Mouse (Mus musculus) forebrain, embryonic 12.5 days (tissue): ENCODE results near the gene Haus3. TPM values are rescaled to one million over a fixed set of nuclear protein-coding genes. Genes with fewer than 3 reads are reported as not detected.

Experiments
- ATAC-seq: fragments of 200-750 bp; cut with Nextera tagmentation; 2 replicates; pipeline ENCODE4 v1.8.0; 2017; ENCODE audit warnings: moderate TSS enrichment; ENCODE audit not compliant: low FRiP score
- H3K27ac ChIP-seq: fragments of 300-500 bp; sonication (generic); 2 replicates; pipeline ENCODE4 v1.5.1; 2016; ENCODE audit warnings: mild to moderate bottlenecking
- H3K27me3 ChIP-seq: fragments of 300-500 bp; sonication (generic); 2 replicates; pipeline ENCODE4 v1.6.1; 2016; ENCODE audit warnings: mild to moderate bottlenecking
- H3K36me3 ChIP-seq: fragments of 300-500 bp; sonication (generic); replicated peaks from 2 replicates; pipeline ENCODE4 v1.6.1; 2016; ENCODE audit warnings: mild to moderate bottlenecking
- H3K4me1 ChIP-seq: fragments of 300-500 bp; sonication (generic); 2 replicates; pipeline ENCODE4 v1.6.1; 2016
- H3K4me2 ChIP-seq: fragments of 300-500 bp; sonication (generic); 2 replicates; pipeline ENCODE4 v1.6.1; 2016; ENCODE audit warnings: mild to moderate bottlenecking, moderate library complexity
- H3K4me3 ChIP-seq: fragments of 300-500 bp; sonication (generic); replicated peaks from 2 replicates; pipeline ENCODE4 v1.5.1; 2016; ENCODE audit warnings: mild to moderate bottlenecking
- H3K9ac ChIP-seq: fragments of 300-500 bp; sonication (generic); 2 replicates; pipeline ENCODE4 v1.6.1; 2016; ENCODE audit warnings: mild to moderate bottlenecking
- H3K9me3 ChIP-seq: fragments of 300-500 bp; sonication (generic); 2 replicates; pipeline ENCODE4 v1.6.1; 2016
- WGBS: fragments of 180-500 bp; shearing (Covaris S2); methylation state at CpG from one replicate; pipeline ENCODE4 v1.1.7; 2016; 5-methylcytosine and 5-hydroxymethylcytosine counted together
- polyA plus RNA-seq: library from polyadenylated mRNA; unstranded; fragments of >200 nt; fragmentation: Nextera tagmentation; extraction: Ambion mirVana; gene quantifications from 2 replicates; pipeline ENCODE4 v1.2.1, GENCODE M21; 2016

Haus3 gene
- polyA plus RNA-seq, 1 experiment from 2014 or later, result 45.3 TPM

DNA sequence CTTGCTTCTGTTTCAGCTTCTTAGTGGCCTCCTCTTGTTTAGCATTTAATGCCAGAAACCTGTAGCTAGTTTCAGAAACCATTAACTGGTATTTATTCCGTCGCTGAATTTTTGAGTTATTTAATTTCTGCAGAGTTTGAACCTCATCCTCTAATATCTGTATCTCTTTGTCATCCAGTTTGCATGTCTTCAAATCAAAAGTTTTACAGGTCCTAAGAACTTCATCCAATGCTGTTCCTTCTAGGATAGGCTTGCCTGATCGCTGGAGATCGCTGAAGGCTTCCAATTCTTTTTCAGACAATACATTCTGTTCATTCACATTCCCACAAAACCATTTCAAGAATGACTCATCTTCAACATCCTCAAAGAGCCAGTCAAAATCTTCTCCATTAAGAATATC is 1.5 kb downstream of the Haus3 start:
- Histone ChIP-seq H3K4me1 (peaks cover 25% of the 10 kb centered on the region), H3K4me3 (no peak overlapping the region), H3K9ac (no peak overlapping the region), H3K27ac (no peak overlapping the region), H3K27me3 (no peaks in the 10 kb centered on the region), H3K4me2 (peak overlapping the region; percentile 38), H3K9me3 (no peaks in the 10 kb centered on the region), H3K36me3 (0 out of 2 replicates have a peak, but pooled peaks cover 10% of the 10 kb centered on the region)
- whole genome bisulfite sequencing, result 85% methylated on average over 4 of the region's 4 CpGs
- ATAC-seq, result no peak

DNA sequence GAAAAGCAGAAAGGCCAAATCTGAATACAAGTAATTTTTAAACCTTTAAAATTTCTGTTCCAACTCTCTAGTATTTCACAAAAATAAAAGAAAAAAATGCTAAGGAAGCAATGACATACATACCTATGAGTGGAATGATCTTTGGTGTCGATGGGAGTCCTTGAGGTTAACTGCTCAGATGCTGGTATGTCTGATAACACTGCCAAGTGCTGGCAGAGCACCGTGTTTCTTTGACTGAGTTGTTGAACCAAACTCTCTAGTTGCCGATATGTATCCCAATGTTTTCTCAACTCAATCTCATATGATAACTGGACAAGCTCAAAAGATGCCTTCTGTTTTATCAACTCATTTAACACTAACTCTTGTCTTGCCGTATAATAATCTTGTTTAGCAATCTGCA is 3.5 kb downstream of the Haus3 start:
- Histone ChIP-seq H3K27ac (no peak overlapping the region), H3K36me3 (0 out of 2 replicates have a peak, but pooled peaks cover 15% of the 10 kb centered on the region), H3K9ac (no peak overlapping the region), H3K27me3 (no peaks in the 10 kb centered on the region), H3K4me2 (no peak overlapping the region), H3K4me1 (peaks cover 25% of the 10 kb centered on the region), H3K9me3 (no peaks in the 10 kb centered on the region), H3K4me3 (no peak overlapping the region)
- no peak for ATAC-seq
- WGBS, result 86% methylated on average over 4 of the region's 4 CpGs

DNA sequence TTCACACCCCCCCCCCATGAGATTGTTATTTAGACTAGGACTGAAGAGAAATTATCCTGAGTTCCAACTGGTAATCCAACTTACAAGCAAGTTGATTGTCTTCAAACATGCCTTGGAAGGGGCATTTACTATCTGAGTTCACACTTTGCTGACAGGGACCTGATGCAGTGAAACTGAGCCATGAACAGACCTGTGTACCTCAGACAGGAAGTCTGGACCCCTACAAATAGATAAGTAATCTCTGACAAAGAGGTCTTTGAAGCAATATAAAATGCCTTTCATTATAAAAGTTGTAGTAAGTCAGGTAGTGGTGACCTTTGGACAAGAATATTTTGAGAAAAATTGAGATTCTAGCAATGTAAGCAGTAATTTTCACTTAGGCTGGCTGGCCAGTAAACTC is 20.9 kb downstream of the Haus3 start:
- Histone ChIP-seq H3K27ac (no peak overlapping the region), H3K9me3 (no peaks in the 10 kb centered on the region), H3K27me3 (no peaks in the 10 kb centered on the region), H3K4me3 (no peak overlapping the region), H3K4me2 (no peak overlapping the region), H3K36me3 (peaks cover 3% of the 10 kb centered on the region), H3K9ac (no peak overlapping the region), H3K4me1 (no peaks in the 10 kb centered on the region)
- no peak for ATAC-seq

DNA sequence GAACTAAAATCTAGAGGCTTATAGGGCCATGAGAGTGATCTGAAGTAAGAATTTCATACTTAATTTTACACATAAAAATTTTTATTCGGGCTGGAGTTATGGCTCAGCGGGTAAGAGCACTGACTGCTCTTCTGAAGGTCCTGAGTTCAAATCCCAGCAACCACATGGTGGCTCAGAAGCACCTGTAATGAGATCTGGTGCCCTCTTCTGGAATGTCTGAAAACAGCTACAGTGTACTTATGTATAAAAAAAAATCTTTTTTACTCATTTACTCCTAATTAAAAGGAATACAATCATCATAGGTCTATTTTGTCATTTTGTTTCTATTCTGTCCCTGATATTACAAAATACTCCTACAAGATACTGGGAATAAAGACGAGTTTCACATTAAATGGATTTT is 21.8 kb downstream of the Haus3 start:
- Histone ChIP-seq H3K9me3 (no peaks in the 10 kb centered on the region), H3K27ac (no peak overlapping the region), H3K27me3 (no peaks in the 10 kb centered on the region), H3K4me1 (no peaks in the 10 kb centered on the region), H3K36me3 (no peaks in the 10 kb centered on the region; the same call in 1 of the 2 replicates), H3K9ac (no peak overlapping the region), H3K4me3 (no peak overlapping the region), H3K4me2 (no peak overlapping the region)
- 91% methylated on average over 3 of the region's 3 CpGs for WGBS
- no peak for ATAC-seq

DNA sequence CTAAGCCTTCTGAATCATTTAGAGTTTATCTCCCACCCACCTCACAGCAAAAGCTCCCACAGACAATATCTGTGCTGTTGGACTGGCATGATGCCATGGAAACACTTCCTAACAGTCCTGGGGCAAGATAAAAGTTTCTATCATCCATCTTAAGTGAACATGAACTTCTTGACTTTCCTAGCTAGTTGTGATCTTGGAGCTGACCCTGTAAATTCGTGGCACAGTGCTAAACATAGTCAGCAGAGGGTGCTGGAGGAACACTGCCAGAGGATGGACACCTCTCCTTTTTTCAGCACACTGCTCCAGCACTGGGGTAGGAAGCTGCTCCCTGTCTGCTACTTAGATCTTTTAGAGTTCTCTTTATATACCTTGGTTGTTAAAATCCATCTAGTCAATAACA is 29.6 kb downstream of the Haus3 start:
- Histone ChIP-seq H3K27ac (no peak overlapping the region), H3K4me1 (no peaks in the 10 kb centered on the region), H3K4me2 (no peak overlapping the region), H3K27me3 (no peaks in the 10 kb centered on the region), H3K9ac (no peak overlapping the region), H3K36me3 (no peaks in the 10 kb centered on the region), H3K9me3 (no peaks in the 10 kb centered on the region), H3K4me3 (no peak overlapping the region)
- WGBS, result 0% methylated on average over 1 of the region's 1 CpGs
- no peak for ATAC-seq

DNA sequence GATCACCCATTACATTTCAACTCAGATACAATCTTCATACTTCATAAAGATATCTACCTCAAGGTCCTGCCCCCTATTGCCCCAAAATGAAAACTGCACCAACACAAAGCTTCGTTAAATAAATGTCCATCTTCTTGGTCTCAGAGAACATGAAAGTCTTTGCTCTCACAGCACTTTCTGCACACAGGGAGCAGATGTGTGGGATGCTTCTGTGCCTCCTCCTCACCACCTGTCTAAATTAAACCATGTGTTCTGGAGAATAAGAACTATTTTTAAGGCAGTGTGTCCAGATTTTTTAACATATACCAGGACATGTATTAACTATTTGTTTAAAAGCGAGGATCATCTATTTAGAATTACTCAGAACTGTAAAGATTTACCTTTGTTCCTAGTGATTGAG is 36.6 kb downstream of the Haus3 start:
- H3K36me3 ChIP-seq, result no peaks in the 10 kb centered on the region
- WGBS, result 79% methylated on average over 2 of the region's 2 CpGs

DNA sequence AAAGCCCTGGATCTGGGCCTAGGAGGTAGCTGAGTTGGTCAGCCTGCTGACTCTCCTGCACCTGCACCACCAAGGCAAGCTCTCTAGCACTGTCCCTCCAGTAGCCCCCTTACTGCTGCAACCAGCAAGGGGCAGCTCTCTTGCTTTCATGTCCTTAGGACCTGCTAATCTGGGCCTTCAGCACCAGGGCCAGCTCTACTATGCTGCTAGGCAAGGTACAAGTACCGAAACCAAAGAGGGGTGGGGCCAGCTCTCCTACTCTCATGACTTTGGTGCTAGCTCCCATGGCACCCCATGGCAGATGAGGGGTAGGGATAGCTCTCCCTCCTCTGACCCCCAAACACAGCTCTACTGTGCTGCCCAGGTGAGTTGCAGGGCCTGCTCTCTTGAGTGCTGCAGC is 45.2 kb downstream of the Haus3 start:
- no peak for ATAC-seq
- 23% methylated on average over 1 of the region's 1 CpGs for WGBS
- Histone ChIP-seq H3K27me3 (no peaks in the 10 kb centered on the region), H3K9me3 (no peaks in the 10 kb centered on the region), H3K36me3 (no peaks in the 10 kb centered on the region), H3K4me3 (no peak overlapping the region), H3K4me1 (no peaks in the 10 kb centered on the region), H3K27ac (no peak overlapping the region), H3K9ac (no peak overlapping the region), H3K4me2 (no peak overlapping the region)

More for the DNA sequence above, 36.6 kb downstream of the Haus3 start:
- H3K27me3 ChIP-seq, result no peaks in the 10 kb centered on the region
- H3K4me1 ChIP-seq, result no peaks in the 10 kb centered on the region
- no peak overlapping the region for H3K27ac ChIP-seq
- no peak for ATAC-seq
- H3K9me3 ChIP-seq, result no peaks in the 10 kb centered on the region
- no peak overlapping the region for H3K9ac ChIP-seq
- H3K4me2 ChIP-seq, result no peak overlapping the region
- no peak overlapping the region for H3K4me3 ChIP-seq

DNA sequence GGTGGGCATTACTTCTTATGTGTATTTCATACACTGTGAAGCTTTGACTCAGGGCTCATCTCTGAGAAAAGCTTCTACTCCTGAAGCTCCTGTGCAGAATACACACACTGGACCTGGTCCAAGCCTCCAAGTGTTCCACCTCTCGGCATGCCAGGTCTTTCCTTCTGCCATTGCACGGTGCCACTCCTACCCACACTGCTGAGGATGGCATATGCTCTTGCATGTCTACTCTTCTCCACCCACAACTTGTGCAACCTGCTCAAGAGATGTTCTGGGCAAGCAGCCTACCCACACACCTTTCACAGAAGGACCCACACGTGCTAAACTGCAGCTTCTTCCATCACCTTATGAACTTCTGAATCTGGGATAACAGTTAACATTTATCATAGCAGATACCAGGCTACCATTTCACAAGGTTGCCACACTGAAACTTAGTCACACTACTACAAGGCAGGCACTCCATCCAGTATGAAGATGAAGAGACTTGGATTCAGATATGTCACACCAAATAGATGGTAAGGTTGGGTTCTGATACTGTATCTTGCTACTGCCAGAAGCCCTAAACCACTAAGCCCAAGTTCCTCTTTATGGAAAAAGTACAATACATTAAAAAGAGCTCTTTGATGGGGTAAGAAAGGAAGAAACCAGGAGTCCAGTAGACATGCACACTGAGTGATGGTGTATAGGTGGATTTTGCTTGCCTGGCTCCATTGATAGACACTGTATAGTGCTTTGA is 50.0 kb downstream of the Haus3 start:
- Histone ChIP-seq H3K9me3 (no peaks in the 10 kb centered on the region), H3K27ac (no peak overlapping the region), H3K4me3 (no peak overlapping the region), H3K36me3 (no peaks in the 10 kb centered on the region), H3K4me2 (no peak overlapping the region), H3K4me1 (no peaks in the 10 kb centered on the region), H3K27me3 (no peaks in the 10 kb centered on the region), H3K9ac (no peak overlapping the region)
- WGBS, result 90% methylated on average over 3 of the region's 3 CpGs
- ATAC-seq, result no peak

DNA sequence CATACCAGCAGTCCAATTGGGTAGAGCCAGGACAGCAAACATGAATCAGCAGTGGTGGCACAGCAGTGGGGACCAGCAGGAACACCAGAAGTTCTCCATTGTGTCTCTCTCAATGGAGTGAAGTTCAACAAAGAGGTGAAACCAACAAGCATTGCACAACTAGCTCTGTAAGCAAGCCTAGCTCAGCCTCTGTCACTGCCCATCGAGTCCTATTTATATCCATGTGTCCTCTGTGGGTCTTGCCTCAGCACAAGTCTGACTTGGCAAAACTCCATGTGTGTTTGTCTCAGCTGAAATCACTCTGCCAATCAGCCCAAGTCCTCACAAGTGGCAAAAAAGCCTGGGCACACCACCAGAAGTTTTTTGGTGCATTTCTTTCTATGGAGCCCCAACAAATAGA is 63.6 kb downstream of the Haus3 start:
- no peaks in the 10 kb centered on the region for H3K9me3 ChIP-seq
- H3K36me3 ChIP-seq, result no peaks in the 10 kb centered on the region
- no peak overlapping the region for H3K4me2 ChIP-seq
- ATAC-seq, result no peak
- no peaks in the 10 kb centered on the region for H3K4me1 ChIP-seq
- H3K27ac ChIP-seq, result no peak overlapping the region
- H3K9ac ChIP-seq, result no peak overlapping the region
- no peak overlapping the region for H3K4me3 ChIP-seq
- 80% methylated on average over 1 of the region's 1 CpGs for WGBS
- no peaks in the 10 kb centered on the region for H3K27me3 ChIP-seq

Other genes starting within 250 kb of the Haus3 start
- gene Nelfa, start 233.1 kb downstream of the Haus3 start, polyA plus RNA-seq, result 63.7 and 73.8 TPM in 2 replicates
- 387 and 405 TPM in 2 replicates for gene Gm1673, start 186.1 kb downstream of the Haus3 start, polyA plus RNA-seq
- gene Nat8l, start 173.5 kb downstream of the Haus3 start, polyA plus RNA-seq, result 2.4 and 3.1 TPM in 2 replicates
- 0.62 and 0.80 TPM in 2 replicates for gene Poln, start 79 bp downstream of the Haus3 start, polyA plus RNA-seq
- gene Mxd4, start 18.2 kb upstream of the Haus3 start, polyA plus RNA-seq, result 25.0 and 25.8 TPM in 2 replicates
- 2.1 and 2.6 TPM in 2 replicates for gene Zfyve28, start 118.9 kb upstream of the Haus3 start, polyA plus RNA-seq
- gene Cfap99, start 119.1 kb upstream of the Haus3 start, polyA plus RNA-seq, result not detected in 2 replicates
- 178 and 180 TPM in 2 replicates for gene Rnf4, start 166.8 kb upstream of the Haus3 start, polyA plus RNA-seq
- gene Fam193a, start 200.4 kb upstream of the Haus3 start, polyA plus RNA-seq, result 17.8 and 19.9 TPM in 2 replicates